Mouse (Mus musculus): ENCODE data around the gene Ndufv2.

- TF ChIP-seq ZNF384 (IDR thresholded peaks at IDR 0.05; ENCODE audit: low read depth, low read length) (no peak), CHD2 (IDR thresholded peaks at IDR 0.05; ENCODE audit: low read depth, low read length) (no peak), HCFC1 (IDR thresholded peaks at IDR 0.05; ENCODE audit: borderline replicate concordance, insufficient read depth, low read length) (no peak), MAFK (IDR thresholded peaks at IDR 0.05; ENCODE audit: insufficient read depth, low read depth, low read length) (no peak)
These were observed 29.0 kb upstream of the Ndufv2 start for GRCm38 (mm10) chr17:66130371-66130770.
